ENCODE assay signal across 8 mouse cellular contexts in genomic region chr5:24674238-24674637, GRCm38 (mm10). TPM values are rescaled to one million over a fixed set of nuclear protein-coding genes. Genes with fewer than 3 reads are reported as not detected.
DNase-seq lines count a peak whose midpoint lies in the region; ATAC-seq lines count a peak whose summit lies in the region.

No protein-coding gene starts in this region.

- H3K4me2 ChIP-seq in limb, embryonic 13.5 days (replicated peaks), result no peak overlapping the region

- H3K4me1 ChIP-seq in limb, embryonic 13.5 days, result no peaks in the 10 kb centered on the region

- H3K36me3 ChIP-seq in limb, embryonic 13.5 days, result no peaks in the 10 kb centered on the region
- no peaks in the 10 kb centered on the region for H3K36me3 ChIP-seq in splenic B cell, adult 2 months (ENCODE audit: control insufficient read depth, insufficient read depth, low read length, poor library complexity, severe bottlenecking)

- ATAC-seq in limb, embryonic 13.5 days (ENCODE audit: low FRiP score, low read depth), result peak; percentile 72

- 28% methylated on average over 4 of the region's 4 CpGs for WGBS in limb, embryonic 13.5 days

- intact Hi-C loops in gastrocnemius, postnatal 36 days (cut with DNase I), result loop anchor here (2.0 to 10.0 kb wide), 3 partner anchors 105 to 338 kb away; no protein-coding TSS in a partner anchor

- DNase-seq in 3T3-L1 (ENCODE audit: low read depth, low spot score), result peak; percentile 87
- peak; percentile 80 to 85 for DNase-seq in adrenal gland, adult 18-20 months (ENCODE audit: low spot score in 2 of 2)
- DNase-seq in embryo, embryonic 11 days, result peak; percentile 82
- peak; percentile 65 to 67 for DNase-seq in gastrocnemius, postnatal 36 days
- DNase-seq in kidney, adult 9 months, result peak; percentile 86
- DNase-seq in natural killer cell, adult 2 months (ENCODE audit: low spot score in 2 of 2), result peak; percentile 68 to 82
- peak; percentile 88 for DNase-seq in splenic B cell, adult 2 months (ENCODE audit: low read depth, low spot score)

- H3K9me3 ChIP-seq in limb, embryonic 13.5 days, result peaks cover 5% of the 10 kb centered on the region; the same call in 1 of the 2 replicates

- peaks cover 10% of the 10 kb centered on the region for H3K27me3 ChIP-seq in limb, embryonic 13.5 days
- H3K27me3 ChIP-seq in splenic B cell, adult 2 months (ENCODE audit: control insufficient read depth, insufficient read depth, low read length, poor library complexity, severe bottlenecking), result no peaks in the 10 kb centered on the region

- no peak overlapping the region for H3K9ac ChIP-seq in limb, embryonic 13.5 days

- no peak overlapping the region for H3K4me3 ChIP-seq in limb, embryonic 13.5 days

- no peak overlapping the region for H3K27ac ChIP-seq in limb, embryonic 13.5 days

RNA-seq across cellular contexts. Expression of gene Nub1, which starts 11.1 kb away (rescaled TPM):
- 10 to 100 TPM; 50.1 to 62.0 TPM for total RNA-seq in adrenal gland, adult 18-20 months (2021)
- total RNA-seq in gastrocnemius, postnatal 36 days (2021), result 10 to 100 TPM; 23.1 to 29.0 TPM
- polyA plus RNA-seq in limb, embryonic 13.5 days (2015; fragmentation: Nextera tagmentation; extraction: Ambion mirVana), result 30.8 and 34.3 TPM in 2 replicates

RNA-seq across cellular contexts. Expression of gene Smarcd3, which starts 50.0 kb away (rescaled TPM):
- total RNA-seq in adrenal gland, adult 18-20 months (2021), result 10 to 100 TPM; 15.2 to 17.2 TPM
- total RNA-seq in gastrocnemius, postnatal 36 days (2021), result 100 to 1,000 TPM; 167 to 178 TPM
- 51.2 and 51.3 TPM in 2 replicates for polyA plus RNA-seq in limb, embryonic 13.5 days (2015; fragmentation: Nextera tagmentation; extraction: Ambion mirVana)

RNA-seq across cellular contexts. Expression of gene Wdr86, which starts 56.3 kb away (rescaled TPM):
- total RNA-seq in adrenal gland, adult 18-20 months (2021), result 1 to 10 TPM in 1 of 2 experiments, under 1 TPM in 1; 0.42 to 1.1 TPM
- not detected for total RNA-seq in gastrocnemius, postnatal 36 days (2021)
- polyA plus RNA-seq in limb, embryonic 13.5 days (2015; fragmentation: Nextera tagmentation; extraction: Ambion mirVana), result 38.3 and 39.6 TPM in 2 replicates

Comparison
In these comparisons a context has a peak if more than half of its experiments do, and no peak if none do; other contexts are left out.
1. RNA of gene Smarcd3, which starts 50.0 kb away (total RNA-seq): 167 to 178 TPM in gastrocnemius, postnatal 36 days; 15.2 to 17.2 TPM in adrenal gland, adult 18-20 months; every median in the first group is over 4 times any median in the second.
2. Peak in every context shown above with its lines, with median percentiles within 50 percentile points of each other: DNase-seq.